Mouse (Mus musculus) layer of hippocampus, adult 11-12 months (tissue): ENCODE measurements around the gene Mef2d.

ENCODE experiments used
- DNase-seq: peaks from one replicate; pipeline ENCODE4 v3.0.0; 2022; ENCODE audit warnings: low spot score

Gene Mef2d

GRCm38 (mm10) chr3:88141787-88142523 is at the start of gene Mef2d:
Mef2d (plus strand) TSS chr3:88142372.
- peak; percentile 97 for DNase-seq

GRCm38 (mm10) chr3:88094126-88094525 is 48.0 kb upstream of the Mef2d start:
- DNase-seq: no peak

DNA sequence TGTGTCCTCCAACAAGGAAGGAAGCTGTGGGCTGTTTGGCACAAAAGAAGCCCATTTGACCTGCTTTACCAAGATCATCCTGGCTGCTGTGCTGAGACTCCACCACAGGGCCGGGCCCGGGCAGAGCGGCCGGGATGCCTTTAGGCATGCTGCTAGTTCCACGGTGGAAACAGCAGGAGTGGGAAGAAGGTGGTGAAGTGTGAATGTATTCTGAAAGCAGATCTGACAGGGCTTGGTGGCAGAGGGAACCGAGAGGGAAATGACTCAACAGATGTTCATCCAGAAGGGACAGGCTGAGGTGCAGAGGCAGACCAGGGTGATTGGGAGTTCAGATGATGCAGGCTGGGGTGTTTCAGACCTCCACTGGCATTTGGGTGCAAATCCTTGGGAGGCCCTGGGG is 44.5 kb upstream of the Mef2d start:
- DNase-seq: no peak

GRCm38 (mm10) chr3:88100251-88100650 is 41.9 kb upstream of the Mef2d start:
- peak; percentile 32 for DNase-seq

DNA sequence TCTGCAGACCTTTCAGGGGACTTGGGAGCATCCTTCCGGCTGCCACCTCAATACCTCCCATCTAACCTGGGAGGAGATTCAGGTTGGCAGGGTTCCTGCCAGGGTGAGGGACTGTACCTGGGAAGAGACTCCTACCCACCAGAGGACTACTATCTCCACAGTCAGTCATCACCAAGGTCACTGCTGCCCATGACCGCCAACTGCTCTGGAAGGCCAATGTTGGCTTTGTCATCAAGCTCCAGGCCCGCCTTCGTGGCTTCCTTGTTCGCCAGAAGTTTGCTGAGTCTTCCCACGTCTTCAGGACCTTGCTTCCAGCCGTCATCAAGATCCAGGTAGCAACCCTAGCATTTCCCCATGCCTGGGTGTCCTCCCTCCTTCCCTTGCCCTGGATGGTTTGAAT is 40.4 kb upstream of the Mef2d start:
- DNase-seq: no peak

GRCm38 (mm10) chr3:88102196-88102595 is 40.0 kb upstream of the Mef2d start:
- no peak for DNase-seq

GRCm38 (mm10) chr3:88102611-88103010 is 39.6 kb upstream of the Mef2d start:
- peak; percentile 40 for DNase-seq

GRCm38 (mm10) chr3:88106126-88106525 is 36.0 kb upstream of the Mef2d start:
- DNase-seq: no peak

DNA sequence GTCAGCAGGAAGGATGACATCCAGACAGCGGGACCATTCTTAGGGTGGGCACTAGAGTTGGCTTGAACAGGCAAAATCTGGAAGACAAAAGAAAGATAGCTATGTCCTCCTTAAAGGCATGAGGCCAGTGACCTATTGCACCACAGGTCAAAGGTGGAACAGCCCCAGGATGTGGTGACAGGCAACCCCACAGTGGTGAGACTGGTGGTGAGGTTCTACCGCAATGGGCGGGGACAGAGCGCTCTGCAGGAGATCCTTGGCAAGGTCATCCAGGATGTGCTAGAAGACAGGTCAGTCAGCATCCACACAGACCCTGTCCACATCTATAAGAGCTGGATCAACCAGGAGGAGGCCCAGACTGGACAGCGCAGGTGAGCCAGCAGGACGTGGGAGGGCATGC is 33.0 kb upstream of the Mef2d start:
- DNase-seq: no peak

DNA sequence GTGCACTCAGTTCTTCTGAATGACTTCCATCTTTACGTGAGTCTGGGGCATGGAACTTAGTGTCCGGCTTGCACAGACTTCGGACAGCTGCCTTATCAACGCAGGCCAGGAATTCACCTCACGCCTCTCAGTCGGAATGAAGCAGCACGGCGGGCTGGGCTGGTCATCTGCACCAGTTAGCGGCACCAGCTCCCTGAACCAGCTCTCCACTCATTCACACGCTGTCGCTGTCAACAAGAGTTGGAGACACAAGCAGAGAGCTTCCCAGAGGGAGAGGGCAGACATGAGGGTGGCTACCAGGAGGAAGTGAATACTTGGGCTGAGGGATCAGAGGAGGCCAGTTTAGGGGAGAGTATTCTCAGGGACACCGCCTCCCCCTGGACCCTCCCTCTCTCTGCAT is 27.8 kb upstream of the Mef2d start:
- DNase-seq: no peak

- DNase-seq: no peak
Observed at GRCm38 (mm10) chr3:88120117-88120651, 22.0 kb upstream of the Mef2d start.

- no peak for DNase-seq
Observed at GRCm38 (mm10) chr3:88121164-88122131, 20.7 kb upstream of the Mef2d start.

- DNase-seq: no peak
Observed at GRCm38 (mm10) chr3:88125195-88125594, 17.0 kb upstream of the Mef2d start.

GRCm38 (mm10) chr3:88126181-88126580 is 16.0 kb upstream of the Mef2d start:
- DNase-seq: no peak

GRCm38 (mm10) chr3:88127636-88128035 is 14.5 kb upstream of the Mef2d start:
- no peak for DNase-seq

DNA sequence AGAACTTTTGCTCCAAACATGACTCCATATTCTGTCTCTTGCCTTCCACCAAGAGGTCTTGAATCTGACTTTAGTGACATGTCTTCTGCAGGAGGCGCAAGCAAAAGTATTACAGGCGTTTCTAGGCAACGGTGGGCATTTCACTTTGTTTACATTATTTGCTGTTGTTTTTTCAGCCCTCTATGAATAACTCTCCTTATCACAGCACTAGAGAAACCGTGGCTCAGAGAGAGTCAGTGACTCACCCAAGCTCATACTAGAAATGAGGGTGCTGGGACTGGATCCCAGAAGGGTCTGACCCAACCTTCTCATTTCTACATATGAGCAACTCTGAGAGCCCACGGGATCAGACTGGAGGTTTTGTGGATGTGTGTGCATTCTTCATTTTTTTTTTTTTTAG is 14.1 kb upstream of the Mef2d start:
- DNase-seq: no peak

DNA sequence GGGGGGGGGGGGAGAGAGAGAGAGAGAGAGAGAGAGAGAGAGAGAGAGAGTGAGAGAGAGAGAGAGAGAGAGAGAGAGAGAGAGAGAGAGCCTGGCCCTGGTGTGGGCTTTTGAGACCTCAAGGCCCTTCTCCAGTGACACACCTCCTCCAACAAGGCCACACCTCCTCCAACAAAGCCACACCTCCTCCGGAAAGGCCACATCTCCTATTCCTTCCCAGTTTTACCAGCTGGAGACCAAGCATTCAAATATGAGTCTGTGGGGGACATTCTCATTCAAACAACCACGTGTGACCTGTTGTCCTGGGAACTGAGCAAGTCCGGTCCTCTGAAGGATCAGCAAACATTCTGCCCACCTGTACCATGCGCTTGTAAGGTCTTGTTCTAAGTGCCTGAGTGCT is 13.2 kb upstream of the Mef2d start:
- no peak for DNase-seq

DNA sequence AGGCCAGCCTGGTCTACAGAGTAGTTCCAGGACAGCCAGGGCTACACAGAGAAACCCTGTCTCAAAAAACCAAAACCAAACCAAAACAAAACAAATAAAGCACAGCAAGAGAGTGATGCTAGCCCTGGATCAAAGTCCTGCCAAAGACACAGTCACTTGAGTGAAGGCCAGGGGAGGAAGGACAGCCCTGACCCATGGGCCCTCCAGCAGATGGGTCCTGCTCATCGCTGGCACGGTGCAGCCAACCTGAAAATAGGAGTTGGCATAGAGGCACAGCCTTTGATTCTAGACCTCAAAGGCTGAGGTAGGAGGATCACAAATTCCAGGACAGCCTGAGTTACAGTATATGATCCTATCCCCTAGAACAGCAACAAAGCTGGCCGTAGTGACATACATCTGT is 11.1 kb upstream of the Mef2d start:
- DNase-seq: no peak

- DNase-seq: no peak
Observed at GRCm38 (mm10) chr3:88132492-88132891, 9.7 kb upstream of the Mef2d start.

DNA sequence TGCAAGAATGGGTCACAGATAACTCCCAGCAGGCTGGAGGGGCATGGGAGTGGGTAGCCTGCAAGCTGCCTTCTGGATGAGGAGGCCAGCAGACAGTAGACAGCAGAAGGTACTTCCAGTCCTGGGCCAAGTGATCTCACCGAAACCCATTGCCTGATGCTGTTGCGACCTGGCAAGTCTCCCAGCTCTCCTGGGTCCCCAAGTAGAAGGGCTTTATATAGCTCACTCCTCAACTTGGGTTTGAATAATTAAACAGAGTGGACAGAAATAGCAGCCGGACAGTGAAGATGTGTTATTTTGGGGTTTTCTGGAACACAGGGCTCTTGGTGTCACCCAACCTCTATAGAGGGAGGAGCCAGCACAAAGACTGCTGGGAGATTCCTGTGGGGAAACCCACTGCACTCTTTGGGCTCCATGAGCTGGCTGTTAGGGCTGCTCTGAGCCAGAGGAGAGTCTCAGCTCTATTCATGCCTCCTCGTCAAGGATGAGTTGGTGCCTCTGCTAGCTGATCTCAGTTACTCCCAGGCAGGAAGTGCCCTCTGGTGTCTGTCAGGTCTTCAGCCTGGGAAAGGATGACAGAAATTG is 8.9 kb upstream of the Mef2d start:
- DNase-seq: peak; percentile 32

DNA sequence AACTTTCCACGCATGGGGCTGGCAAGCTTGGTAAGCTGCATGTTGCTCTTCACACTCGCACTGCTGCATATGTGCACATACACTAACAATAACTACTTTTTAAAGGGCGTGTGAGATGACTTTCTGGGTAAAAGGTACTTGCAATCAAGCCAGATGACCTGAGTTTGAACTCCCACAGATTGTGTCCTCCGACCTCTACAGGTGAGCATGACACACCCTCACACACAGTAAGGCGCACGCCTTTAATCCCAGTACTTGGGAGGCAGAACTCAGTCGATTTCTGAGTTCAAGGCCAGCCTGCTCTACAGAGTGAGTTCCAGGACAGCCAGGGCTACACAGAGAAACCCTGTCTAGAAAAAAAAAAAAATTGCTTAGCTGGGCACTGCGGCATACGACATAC is 5.8 kb upstream of the Mef2d start:
- no peak for DNase-seq

GRCm38 (mm10) chr3:88136945-88137494 is 5.2 kb upstream of the Mef2d start:
- DNase-seq: no peak
